Mouse (Mus musculus) layer of hippocampus, adult 9-10 months (tissue): Measurements from ENCODE around the gene Rora.
A peak's percentile ranks its signal among the peaks of the same experiment; 100 is the strongest.

ENCODE experiments used
- DNase-seq: peaks from one replicate; pipeline ENCODE4 v3.0.0; 2022; ENCODE audit warnings: low spot score

Gene Rora

DNA sequence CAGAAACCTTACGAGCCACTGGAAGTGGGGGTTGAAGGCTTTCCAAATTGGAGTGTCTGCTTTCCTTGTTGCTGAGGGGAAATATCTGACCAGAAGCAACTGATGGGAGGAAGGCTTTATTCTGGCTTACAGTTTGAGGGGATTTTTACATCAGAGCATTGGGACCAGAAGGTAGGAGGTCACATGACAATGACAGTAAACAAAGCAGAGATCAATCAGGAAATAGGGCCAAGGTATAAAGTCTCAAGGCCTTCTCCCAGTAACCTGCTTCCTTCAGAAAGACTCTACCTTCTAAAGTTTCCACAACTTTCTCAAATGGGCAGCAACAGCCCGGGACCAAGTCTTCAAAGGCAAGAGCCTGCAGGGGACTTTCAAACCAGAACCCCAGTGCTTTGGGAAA lies 34.6 kb downstream of the Rora start:
- no peak for DNase-seq

DNA sequence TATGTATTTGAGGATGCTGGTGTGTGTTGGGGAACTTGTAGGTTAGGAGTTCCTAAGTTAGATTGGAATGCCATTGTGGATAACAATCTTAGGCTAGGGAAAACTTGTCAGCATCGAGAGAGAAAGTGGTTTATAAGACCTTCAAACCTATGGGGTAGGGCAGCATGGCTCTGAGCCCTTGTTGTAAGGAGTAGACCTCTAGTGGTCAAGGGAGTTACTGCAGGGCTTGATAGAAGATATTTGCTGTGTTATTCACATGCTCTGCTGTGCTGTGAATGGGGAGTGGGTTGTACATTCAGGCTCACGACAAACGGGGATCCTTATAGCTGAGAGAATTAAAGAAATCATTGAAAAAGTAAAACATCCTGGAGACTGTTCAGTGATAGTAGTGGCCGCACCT lies 35.8 kb downstream of the Rora start:
- DNase-seq, result peak; percentile 65

DNA sequence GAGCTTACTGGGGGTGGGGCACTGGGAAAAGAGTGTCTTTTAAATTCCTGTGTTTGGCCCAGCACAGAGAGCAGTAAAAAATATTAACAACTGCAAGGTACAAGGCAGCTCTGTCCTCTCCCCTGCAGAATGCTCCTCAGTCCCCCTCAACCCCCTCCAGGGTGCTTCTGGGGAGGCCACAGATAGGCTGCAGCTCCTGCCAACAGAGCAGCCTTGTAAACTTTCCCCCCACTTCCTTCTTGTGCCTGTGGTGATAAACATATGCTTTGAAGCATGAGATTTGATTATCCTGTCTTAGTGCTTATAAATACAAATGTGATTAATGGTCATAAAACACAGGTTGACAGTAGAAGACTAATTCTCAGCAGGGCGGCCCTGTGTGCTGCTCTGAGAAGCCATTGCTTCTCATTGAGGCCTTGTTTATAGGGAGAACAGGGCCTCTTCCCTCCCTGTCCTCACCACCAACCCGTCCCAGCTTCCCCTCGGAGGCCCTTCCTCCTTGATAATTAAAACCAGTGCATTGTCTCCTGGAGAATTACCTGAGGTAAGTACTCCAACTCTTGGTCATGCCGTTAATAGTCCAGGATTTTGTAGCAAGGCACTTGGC lies 41.4 kb downstream of the Rora start:
- no peak for DNase-seq

DNA sequence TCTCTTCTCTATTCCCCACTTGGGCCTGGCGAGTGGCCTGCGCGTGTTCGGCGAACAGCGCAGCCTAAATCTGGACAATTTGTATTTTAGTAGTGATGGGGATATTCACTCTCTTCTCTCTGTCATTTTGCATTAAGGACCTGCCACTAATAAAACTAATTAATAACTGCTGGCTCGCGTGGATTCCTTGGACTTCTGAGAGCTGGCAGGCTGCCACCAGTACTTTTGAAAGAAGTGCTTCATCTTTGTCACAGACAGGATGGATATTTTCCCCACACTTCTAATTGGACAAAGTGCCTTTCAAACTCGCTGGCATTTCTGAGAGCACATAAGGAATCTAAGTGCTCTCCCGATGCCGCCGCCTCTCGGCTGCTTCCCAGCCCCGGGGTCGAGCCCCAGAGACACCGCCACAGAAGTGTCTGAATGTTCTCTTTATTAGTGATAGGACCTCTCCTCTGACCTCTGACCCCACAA lies 41.9 kb downstream of the Rora start:
- no peak for DNase-seq

DNA sequence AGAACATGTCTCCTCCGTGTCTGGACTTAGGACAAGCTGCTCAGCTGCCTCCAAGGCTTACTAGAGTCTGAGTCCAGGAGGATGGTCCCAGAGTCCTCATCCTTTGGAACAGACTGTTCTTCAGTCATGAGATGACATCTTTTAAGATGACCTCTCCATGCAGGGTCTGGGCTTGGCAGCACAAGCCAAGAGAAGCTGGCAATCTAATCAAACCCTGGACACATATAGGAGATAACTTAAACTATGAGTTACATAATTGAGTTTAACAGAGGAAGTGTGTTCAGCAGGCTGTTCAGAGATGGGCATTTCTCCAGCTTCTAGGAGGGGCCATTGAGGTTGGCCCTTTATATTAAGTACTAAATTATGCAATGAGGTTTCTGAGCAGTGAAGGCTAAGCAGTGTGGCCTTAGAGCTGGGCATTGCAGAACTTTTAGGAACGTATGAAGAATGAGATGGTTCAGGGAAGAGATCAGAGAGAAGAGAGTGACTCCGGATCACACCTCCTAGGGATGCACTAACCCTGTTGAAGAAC lies 42.9 kb downstream of the Rora start:
- no peak for DNase-seq

DNA sequence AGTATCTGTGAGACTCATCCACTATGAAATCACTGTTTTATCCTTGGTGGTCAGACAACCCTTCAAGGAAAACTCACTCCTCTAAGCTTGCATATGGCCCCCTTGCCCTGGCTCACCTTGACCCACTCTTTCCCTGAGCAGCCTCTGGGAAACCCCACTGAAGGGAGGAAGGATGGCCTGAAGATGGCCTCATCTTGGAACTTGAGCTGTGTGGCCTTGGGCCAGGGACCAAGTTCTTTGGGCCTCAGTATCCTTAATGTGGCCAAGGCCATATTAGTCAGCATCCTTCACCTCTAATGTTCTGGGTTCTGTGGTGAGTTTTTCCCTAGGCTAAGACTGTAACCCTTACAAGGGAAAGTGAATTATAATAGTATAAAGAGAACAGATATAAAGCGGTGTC lies 45.8 kb downstream of the Rora start:
- no peak for DNase-seq

DNA sequence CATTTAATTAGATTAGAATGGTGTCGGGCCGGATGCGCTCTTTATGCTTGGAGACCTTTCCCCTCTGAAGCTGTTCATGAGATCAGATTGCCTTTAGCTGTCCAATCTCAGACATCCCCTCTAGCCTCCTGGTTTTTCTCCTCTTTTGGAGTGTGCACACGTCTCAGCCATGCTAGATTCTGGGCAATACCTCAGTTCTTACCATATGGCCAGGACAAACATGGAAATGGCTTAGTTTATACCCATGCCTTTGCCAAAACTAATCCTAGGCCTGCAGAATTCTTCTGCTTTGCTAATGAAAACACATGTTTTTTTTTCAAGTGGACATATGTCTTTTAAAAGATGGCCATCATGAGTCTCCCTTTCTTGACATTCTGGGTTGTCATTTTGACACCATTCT lies 46.3 kb downstream of the Rora start:
- DNase-seq, result no peak

DNA sequence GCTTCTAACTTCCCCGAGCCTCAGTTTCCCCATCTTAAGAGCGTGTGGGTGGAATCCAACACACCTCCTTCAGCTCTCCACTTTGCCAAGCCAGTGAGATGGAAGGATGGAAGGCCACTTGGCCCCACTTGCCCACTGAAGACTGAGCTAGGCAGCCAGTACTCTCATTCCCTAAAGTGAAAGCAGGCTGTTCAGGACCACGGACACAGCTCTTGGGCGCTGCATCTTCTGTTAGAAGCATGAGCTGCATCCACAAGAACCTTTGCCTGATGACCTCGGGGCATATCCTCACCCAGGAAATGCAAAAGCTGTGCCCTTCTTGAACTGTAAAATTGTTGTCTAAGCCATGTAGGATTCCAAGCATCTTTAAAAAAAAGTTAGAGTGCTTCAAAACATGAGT lies 54.0 kb downstream of the Rora start:
- DNase-seq, result no peak

DNA sequence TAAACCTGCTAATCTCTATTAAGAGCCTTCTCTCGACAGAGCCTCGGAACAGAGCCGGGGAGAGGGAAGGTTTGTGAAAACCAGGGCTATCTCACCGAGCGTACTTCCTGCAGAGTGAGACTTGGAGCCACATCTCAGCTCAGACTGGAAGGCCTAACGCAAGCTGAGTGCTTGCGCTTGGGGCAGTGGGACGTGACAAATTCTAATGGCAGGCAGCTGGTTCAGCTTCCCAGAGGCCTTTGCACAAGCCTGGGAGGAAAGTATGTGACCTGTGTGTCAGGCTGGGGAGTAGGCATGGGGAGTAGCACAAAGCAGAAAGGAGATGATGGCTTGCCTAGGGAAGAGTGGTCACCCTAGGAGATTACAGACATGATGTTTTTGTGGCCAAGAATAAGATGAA lies 55.6 kb downstream of the Rora start:
- DNase-seq, result no peak

DNA sequence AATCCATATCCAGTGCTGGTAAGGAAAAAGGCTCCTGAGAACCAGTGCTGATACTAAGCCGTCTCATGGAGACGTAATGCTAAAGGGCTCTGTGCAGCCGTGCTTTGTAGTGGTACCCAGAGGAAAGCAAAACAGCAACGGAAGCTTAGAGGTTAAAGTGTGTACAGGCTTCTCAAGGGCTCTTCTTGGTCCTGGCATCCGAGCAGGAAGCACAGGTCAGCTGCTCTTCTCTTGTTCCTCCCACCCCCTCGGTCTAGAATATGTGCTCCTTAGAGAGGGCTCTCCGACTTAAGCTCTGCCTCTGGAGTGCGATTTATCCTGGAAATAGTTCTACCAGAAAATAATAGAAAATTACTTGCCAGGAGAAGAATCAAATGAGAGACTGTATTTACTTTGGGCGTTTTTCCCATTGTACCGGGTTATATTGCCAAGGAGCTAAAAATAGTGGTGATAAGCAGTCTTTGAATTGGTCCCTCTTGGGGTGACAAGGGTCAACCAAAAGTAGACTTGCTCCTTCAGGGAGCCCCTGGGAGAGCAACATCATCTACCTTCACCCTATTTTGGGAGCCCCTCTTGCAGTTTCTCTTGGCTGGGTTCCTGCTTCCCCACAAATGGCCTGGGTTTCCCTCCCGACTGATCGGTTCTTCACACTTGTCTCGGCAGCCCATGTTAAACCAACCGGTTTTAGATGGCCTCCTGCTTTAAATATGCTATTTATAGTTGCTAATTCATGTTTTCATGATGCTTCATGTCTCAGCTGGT lies 57.5 kb downstream of the Rora start:
- DNase-seq, result no peak

DNA sequence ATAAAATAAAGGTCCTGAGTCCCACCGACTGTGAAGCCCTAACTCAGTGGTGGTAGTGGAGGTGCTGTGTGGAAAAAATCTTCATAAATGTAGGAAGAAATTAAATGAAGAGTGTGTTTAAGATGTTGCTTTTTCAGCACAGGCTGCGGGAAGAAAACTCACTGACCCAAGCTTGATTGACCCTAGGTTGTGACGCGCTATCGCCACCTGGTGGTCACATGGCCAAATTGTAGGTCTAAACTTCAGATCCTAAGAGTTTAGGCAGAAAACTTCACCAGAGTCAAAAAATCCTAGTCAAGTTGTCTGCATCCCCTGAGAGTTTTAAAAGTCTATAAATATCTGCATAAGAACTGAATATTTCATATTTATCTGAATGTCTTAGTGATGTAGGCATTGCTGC lies 63.4 kb downstream of the Rora start:
- DNase-seq, result no peak

DNA sequence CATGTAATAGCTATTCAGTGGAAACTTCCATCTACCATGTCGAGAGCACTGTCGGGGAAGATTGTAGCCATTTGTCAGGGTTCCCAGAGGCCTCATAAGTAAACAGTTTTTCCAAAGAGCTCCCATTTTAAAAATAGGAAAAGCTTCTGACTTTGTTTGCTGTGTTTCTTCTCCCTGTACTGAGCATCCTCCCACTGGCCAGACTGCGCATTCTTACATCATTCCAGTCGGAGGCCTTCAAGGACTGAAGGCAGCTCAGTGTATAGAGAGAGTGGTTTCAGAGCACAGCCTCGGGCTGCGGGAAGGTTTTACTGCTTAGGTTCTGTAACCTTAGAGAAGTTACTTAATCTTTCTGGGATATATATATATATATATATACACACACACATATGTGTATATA lies 64.8 kb downstream of the Rora start:
- DNase-seq, result no peak

DNA sequence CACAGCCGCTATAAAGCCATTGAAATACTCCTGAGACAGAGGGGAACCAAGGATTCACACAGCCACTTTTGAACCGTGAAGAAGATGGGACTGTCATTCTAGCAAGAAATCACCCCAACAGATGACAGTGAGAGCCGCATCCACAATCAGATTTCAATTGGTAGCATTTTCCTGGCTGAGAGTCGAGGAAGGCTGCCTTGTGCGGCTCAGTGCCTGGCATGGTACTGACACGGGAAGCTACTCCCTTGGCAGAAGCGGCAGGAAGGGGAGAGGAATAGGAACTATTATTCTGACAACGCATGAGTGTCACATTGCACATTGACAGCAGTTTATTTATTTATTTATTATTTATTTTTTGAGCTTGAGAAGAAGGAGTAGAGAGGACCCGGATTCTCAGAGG lies 65.7 kb downstream of the Rora start:
- DNase-seq, result no peak

DNA sequence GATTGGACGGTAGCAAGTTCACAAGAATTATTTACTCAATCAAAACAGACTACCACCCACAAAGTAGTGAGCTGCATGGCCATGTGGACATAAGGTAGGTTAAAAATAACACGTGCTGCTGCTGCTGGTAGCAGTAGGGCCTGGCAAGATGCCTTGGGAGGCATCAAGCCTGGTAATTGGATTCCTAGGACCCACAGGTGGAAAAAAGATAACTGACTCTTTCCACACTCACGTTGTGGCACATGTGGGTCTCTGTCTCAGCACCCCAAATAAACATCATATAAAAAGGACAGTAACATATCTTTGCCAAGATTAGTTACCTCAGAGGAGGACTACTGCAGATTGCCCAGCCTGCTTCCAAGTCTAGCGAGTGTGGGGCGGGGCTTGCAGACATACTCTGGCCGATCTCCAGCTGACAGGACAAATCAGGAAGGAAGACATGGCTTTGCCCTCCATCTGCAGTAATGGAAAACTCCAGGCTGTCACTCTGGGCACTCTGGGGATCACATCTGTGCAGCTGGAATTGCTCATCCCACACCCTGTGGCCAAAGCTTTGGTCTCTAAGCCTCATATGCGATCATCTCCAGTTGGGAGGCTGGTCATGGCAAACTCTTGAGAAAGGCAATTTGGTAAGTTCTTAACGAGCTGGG lies 71.2 kb downstream of the Rora start:
- no peak for DNase-seq

DNA sequence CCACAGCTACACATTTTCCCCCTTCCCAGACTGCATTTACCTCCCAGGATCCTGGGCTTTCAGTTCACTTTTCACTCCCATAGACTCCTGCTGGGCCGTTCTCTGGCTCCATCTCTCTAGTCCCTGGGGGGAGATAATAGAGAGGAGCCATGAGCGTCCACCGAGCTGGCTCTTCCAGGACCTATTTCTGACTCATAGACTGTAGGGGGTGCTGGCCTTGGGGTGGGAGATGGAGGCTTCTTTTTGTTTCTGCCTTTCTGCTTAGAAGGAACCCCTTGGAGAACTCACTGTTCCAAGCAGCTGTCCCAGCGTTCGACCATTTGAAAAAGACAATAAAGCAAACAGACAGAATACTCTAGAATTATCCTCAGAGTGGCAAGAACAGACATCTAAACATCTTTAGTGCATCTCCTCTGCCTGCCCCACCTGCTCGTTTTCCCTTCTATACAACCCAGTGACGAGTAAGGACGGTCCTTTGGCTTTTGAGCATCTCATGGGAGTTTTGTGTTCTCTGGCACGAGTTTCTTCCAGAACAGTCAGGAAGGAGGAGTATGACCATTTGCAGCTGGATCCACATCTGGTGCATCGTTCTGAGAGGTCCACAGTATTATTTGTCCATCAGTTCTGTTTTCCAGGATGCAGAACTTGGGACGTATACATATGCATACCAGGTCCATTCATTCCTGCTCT lies 73.7 kb downstream of the Rora start:
- no peak for DNase-seq

DNA sequence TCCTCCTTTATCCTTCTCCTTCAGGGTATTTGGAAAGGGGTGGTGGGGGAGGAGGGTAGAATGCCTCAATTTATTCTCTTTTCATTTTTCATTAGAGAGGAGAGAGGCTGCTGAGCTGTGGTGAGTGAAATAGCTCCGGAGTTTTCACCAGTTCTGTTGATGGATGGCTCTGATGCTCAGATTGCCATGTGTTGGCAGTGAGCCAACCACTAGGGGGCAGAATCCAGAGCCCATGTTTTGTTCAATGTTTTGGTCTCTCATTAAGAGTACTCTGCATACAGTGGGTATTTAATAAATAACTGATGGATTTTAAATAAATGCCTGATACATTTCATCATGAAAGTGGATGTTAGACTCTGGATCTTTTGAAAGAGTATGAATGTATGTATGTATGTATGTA lies 77.9 kb downstream of the Rora start:
- DNase-seq, result no peak

DNA sequence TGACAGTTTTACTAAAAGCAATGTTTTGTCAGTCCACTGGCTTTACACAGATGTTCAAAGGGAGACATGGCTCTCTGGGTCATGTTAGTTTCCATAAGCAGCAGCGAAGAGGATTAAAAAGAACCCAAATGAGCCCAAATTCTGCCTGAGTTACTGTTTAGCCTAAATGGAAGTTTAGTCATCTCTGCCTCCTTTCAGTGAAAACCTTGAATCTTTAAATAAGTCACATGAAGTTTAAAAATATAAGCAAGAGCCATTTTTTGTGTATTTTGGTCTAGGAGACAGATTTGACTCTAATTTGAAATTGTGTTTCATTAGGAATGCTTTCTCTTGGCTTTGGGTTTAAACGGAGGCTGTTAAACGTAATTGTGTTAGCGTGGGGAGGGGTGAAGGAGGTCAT lies 79.3 kb downstream of the Rora start:
- no peak for DNase-seq

DNA sequence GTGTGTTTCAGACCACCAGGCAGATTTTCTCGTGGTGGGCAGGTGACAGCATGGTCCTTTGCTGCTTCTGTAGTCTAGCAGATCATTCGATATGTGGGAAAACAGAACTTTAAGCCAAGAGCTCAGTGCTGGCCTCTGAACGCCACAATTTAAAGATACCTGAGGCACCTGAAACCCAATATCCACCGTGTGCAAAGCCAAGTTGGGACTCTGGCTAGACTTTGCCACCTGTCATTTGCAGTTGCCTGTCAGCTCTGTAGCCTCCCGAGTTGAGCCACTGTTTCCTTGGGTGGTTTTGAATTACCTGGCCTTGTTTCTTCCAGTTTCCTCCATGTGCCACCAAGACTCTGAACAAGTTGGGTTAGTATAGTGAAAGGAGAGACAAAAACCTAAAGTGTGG lies 82.3 kb downstream of the Rora start:
- no peak for DNase-seq

DNA sequence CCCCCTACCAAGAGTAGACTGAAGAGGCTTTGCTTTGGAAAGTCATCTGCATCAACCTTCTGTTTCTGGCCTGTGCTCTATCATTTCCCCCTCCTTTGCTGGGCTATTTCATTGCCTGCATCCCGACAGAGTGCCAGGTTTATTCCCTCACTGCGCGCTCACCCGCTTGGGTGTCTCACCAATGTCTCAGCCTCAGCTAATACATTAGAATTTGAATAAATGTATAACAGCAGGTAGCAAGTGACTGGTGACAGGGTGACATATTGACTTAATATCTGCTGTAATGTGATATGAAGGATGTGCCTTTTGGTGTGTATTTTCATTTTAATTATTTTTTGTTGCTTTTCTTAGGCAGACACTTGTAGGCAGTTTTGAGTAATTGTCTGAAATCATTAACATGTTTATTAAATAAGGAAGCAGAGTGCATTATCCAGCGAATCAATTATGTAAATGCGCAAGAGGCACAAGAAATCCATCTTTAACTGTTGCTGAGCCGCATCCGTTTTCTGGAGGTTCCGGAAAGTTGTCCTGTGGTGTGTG lies 83.7 kb downstream of the Rora start:
- no peak for DNase-seq

DNA sequence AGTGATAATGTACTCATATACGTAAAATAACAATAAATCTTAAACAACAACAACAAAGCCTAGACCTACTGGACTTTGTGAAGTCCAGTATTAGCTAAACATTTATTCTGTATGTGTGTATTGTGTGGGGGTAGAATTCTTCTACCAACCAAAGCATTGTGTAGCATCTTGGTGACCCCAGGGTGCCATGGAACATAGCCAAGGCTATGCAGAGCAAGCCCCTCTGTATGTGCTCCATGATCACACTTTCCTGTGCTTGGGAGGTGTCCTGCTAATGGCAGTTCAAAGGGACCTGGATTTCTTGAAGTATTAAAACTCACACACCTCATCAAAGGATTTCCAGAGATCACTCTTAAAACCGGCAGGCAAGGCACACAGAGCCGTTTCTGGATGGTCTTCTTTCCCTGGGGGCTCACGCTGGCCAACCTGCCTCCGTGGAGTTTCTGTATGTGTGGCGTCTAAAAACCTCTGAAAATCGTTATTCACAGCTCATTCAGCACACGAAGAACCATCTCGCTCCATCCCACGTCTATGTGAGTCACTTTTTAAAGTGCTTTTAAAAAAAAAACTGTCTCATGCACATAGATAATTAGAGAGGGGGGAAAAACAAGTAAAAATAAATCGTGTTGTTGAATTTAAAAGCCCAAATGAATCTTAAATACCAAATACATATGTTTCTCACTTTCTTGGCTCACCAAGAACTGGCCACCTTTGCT lies 92.5 kb downstream of the Rora start:
- DNase-seq, result no peak

DNA sequence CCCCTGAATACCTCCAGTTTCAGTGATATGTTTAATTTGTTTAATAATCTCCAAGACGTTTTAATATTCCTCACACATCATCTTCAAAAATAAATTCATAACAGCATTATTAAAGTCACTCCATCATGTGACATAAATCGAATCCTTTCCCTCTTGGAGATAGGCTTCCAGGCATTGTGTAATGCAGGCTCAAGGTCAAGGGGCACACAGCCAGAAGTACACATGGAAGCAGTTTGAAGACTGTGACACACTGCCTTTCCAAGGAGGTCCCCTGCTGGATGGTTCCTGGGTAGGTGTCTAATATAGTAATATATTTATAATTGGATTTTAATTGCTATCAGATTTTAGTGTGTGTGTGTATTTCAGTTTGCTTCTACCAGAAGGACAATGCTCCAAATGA lies 103.4 kb downstream of the Rora start:
- DNase-seq, result no peak

DNA sequence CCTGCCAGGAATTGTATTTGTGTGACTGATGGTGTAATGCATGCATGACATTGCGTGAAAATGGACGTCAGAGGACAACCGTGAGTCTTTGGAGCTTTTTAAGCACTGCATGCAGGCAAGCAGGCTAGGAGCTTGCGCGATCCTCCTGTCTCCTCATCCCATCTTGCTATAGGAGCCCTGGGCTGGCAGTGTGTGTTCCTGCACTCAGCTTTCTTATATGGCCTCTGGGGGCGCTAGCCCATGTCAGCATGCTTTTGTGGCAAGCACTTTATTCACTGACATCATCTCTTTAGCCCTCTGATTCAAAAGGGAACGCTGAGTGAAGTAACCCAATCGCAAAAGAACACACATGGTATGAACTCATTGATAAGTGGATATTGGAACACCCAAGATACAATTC lies 105.7 kb downstream of the Rora start:
- no peak for DNase-seq
